Mouse (Mus musculus): ENCODE measurements around the gene Tcstv3. TPM values are rescaled to one million over a fixed set of nuclear protein-coding genes. Genes with fewer than 3 reads are reported as not detected.
"Not testable (repeated sequence)": the region's sequence is repeated elsewhere in the genome, so short reads cannot be mapped to it uniquely, and the experiment has no call there.

The Tcstv3 gene
- polyA plus RNA-seq (2014; fragmentation: Nextera tagmentation; extraction: Ambion mirVana): not detected in 2 replicates

- ATAC-seq; H3K36me3 ChIP-seq (ENCODE audit: control insufficient read depth, insufficient read depth, low read length); DNase-seq (ENCODE audit: low spot score); H3K27me3 ChIP-seq (replicated peaks; ENCODE audit: control insufficient read depth, insufficient read depth, low read length); H3K27ac ChIP-seq (ENCODE audit: low read depth, low read length); H3K4me2 ChIP-seq (ENCODE audit: low read length); H3K9me3 ChIP-seq (replicated peaks; ENCODE audit: control insufficient read depth, low read length); H3K4me3 ChIP-seq (ENCODE audit: low read depth, low read length); H3K4me1 ChIP-seq (ENCODE audit: control insufficient read depth, insufficient read depth, low read length); H3K9ac ChIP-seq (ENCODE audit: low read length): not testable (repeated sequence)
- WGBS: 80% methylated on average over 3 of the region's 3 CpGs
Measured at GRCm38 (mm10) chr13:120316578-120316977, at the start of gene Tcstv3. Gene Tcstv3 (plus strand): TSS chr13:120316878.

GRCm38 (mm10) chr13:120277837-120278236 is 38.8 kb upstream of the Tcstv3 start:
- H3K4me2 ChIP-seq (ENCODE audit: low read length); H3K36me3 ChIP-seq (ENCODE audit: control insufficient read depth, insufficient read depth, low read length); H3K9ac ChIP-seq (ENCODE audit: low read length); H3K4me3 ChIP-seq (ENCODE audit: low read depth, low read length); H3K9me3 ChIP-seq (replicated peaks; ENCODE audit: control insufficient read depth, low read length); DNase-seq (ENCODE audit: low spot score); H3K27ac ChIP-seq (ENCODE audit: low read depth, low read length); ATAC-seq; H3K27me3 ChIP-seq (replicated peaks; ENCODE audit: control insufficient read depth, insufficient read depth, low read length); H3K4me1 ChIP-seq (ENCODE audit: control insufficient read depth, insufficient read depth, low read length): not testable (repeated sequence)
- WGBS: 21% methylated on average over 2 of the region's 2 CpGs

DNA sequence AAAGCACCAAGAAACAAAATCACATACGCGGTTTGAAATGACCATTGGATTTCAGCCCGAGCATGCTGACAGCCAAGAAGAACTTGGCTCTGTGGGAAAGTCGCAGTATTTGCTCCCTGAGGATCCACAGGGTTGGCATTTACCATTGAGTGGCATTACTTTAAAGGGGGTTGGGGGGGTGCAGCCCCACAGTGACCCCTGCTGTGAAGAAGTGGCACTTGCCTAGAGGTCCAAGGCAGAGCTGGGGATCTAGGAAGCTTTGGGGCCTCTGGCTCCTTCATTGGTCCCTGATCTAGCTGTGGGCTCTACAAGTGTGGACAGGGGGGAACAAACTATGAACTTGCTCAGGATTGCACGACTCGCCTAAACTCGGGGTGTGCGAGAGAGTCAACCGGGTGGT is 37.9 kb upstream of the Tcstv3 start:
- H3K4me1 ChIP-seq (ENCODE audit: control insufficient read depth, insufficient read depth, low read length): no peaks in the 10 kb centered on the region
- no peak overlapping the region for H3K4me3 ChIP-seq (ENCODE audit: low read depth, low read length)
- no peaks in the 10 kb centered on the region for H3K9me3 ChIP-seq (replicated peaks; ENCODE audit: control insufficient read depth, low read length)
- H3K9ac ChIP-seq (ENCODE audit: low read length): no peak overlapping the region
- no peaks in the 10 kb centered on the region for H3K27me3 ChIP-seq (replicated peaks; ENCODE audit: control insufficient read depth, insufficient read depth, low read length)
- H3K4me2 ChIP-seq (ENCODE audit: low read length): no peak overlapping the region
- DNase-seq (ENCODE audit: low spot score) (no peak), ATAC-seq (no peak)
- no peak overlapping the region for H3K27ac ChIP-seq (ENCODE audit: low read depth, low read length)
- 94% methylated on average over 9 of the region's 9 CpGs for WGBS
- H3K36me3 ChIP-seq (ENCODE audit: control insufficient read depth, insufficient read depth, low read length): no peaks in the 10 kb centered on the region

GRCm38 (mm10) chr13:120299324-120299894 is 17.3 kb upstream of the Tcstv3 start:
- no peaks in the 10 kb centered on the region for H3K27me3 ChIP-seq (replicated peaks; ENCODE audit: control insufficient read depth, insufficient read depth, low read length)
- H3K9ac ChIP-seq (ENCODE audit: low read length): no peak overlapping the region
- H3K9me3 ChIP-seq (replicated peaks; ENCODE audit: control insufficient read depth, low read length): no peaks in the 10 kb centered on the region
- no peak for DNase-seq (ENCODE audit: low spot score)
- H3K4me1 ChIP-seq (ENCODE audit: control insufficient read depth, insufficient read depth, low read length): no peaks in the 10 kb centered on the region
- no peak overlapping the region for H3K4me3 ChIP-seq (ENCODE audit: low read depth, low read length)
- WGBS: 73% methylated on average over 1 of the region's 1 CpGs
- no peak overlapping the region for H3K4me2 ChIP-seq (ENCODE audit: low read length)
- no peak for ATAC-seq
- no peak overlapping the region for H3K27ac ChIP-seq (ENCODE audit: low read depth, low read length)
- no peaks in the 10 kb centered on the region for H3K36me3 ChIP-seq (ENCODE audit: control insufficient read depth, insufficient read depth, low read length)

DNA sequence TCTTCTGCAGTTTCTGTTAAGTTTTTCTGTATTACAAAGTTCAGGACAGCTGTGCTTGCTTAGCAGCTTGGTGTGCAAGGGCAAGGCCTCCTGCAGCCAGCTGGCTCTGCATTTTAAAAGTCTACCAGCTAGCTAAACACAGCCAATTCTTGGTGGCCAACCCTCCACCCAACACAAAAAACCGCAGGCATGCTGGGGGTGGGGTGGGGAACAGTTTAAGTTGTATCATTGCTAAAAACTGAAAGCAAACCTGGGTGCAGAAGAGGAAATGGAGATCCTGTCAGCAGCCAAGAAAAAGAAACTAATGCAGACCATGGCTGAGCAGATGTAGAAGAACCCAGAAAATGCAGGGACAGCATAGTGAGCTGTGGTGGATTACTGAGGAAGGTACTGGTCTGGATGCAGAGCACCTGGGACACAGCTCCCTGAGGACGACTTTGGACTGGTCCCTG is 16.7 kb upstream of the Tcstv3 start, which contains the start of gene BC147527:
BC147527 (plus strand) TSS at position 402 of the 452 bp plus-strand sequence.
- no peak within 1 kb of the TSS for H3K27ac ChIP-seq (ENCODE audit: low read depth, low read length)
- H3K4me3 ChIP-seq (ENCODE audit: low read depth, low read length): no peak within 1 kb of the TSS
- H3K4me1 ChIP-seq (ENCODE audit: control insufficient read depth, insufficient read depth, low read length): no peaks in the 10 kb centered on the region
- WGBS: 46% methylated on average over 2 of the region's 2 CpGs
- no peaks in the 10 kb centered on the region for H3K36me3 ChIP-seq (ENCODE audit: control insufficient read depth, insufficient read depth, low read length)
- H3K27me3 ChIP-seq (replicated peaks; ENCODE audit: control insufficient read depth, insufficient read depth, low read length): no peaks in the 10 kb centered on the region
- H3K9me3 ChIP-seq (replicated peaks; ENCODE audit: control insufficient read depth, low read length): no peaks in the 10 kb centered on the region
- H3K4me2 ChIP-seq (ENCODE audit: low read length): no peak within 1 kb of the TSS
- no peak within 1 kb of the TSS for H3K9ac ChIP-seq (ENCODE audit: low read length)
- ATAC-seq (no peak), DNase-seq (ENCODE audit: low spot score) (no peak)

DNA sequence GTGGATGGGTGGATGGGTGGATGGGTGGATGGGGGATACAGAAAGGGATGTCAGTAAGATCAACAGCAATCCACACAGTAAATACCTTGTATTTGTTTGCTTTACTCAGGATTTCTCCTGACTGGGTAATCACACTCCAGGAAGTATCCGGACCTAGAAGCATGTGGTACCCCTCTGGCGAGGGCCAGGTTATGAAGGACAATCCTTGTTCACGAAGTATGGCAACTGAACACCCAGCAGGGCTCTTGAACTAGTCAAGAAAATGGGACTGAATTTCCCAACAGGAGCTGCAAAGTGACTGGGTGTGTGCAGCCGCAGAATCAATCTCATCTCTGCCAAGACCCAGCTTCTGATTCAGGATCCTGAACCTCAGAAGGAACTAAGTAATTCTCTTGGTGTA is 15.8 kb upstream of the Tcstv3 start:
- Histone ChIP-seq H3K36me3 (ENCODE audit: control insufficient read depth, insufficient read depth, low read length) (no peaks in the 10 kb centered on the region), H3K9me3 (replicated peaks; ENCODE audit: control insufficient read depth, low read length) (no peaks in the 10 kb centered on the region), H3K27ac (ENCODE audit: low read depth, low read length) (no peak overlapping the region), H3K4me2 (ENCODE audit: low read length) (no peak overlapping the region), H3K9ac (ENCODE audit: low read length) (no peak overlapping the region), H3K4me3 (ENCODE audit: low read depth, low read length) (no peak overlapping the region), H3K4me1 (ENCODE audit: control insufficient read depth, insufficient read depth, low read length) (no peaks in the 10 kb centered on the region), H3K27me3 (replicated peaks; ENCODE audit: control insufficient read depth, insufficient read depth, low read length) (no peaks in the 10 kb centered on the region)
- no peak for ATAC-seq
- no peak for DNase-seq (ENCODE audit: low spot score)
- WGBS: 88% methylated on average over 4 of the region's 4 CpGs

GRCm38 (mm10) chr13:120310749-120311148 is 5.9 kb upstream of the Tcstv3 start:
- H3K27ac ChIP-seq (ENCODE audit: low read depth, low read length): no peak overlapping the region
- H3K4me2 ChIP-seq (ENCODE audit: low read length): no peak overlapping the region
- ATAC-seq (no peak), DNase-seq (ENCODE audit: low spot score) (no peak)
- no peaks in the 10 kb centered on the region for H3K27me3 ChIP-seq (replicated peaks; ENCODE audit: control insufficient read depth, insufficient read depth, low read length)
- H3K9ac ChIP-seq (ENCODE audit: low read length): no peak overlapping the region
- no peaks in the 10 kb centered on the region for H3K9me3 ChIP-seq (replicated peaks; ENCODE audit: control insufficient read depth, low read length)
- no peaks in the 10 kb centered on the region for H3K36me3 ChIP-seq (ENCODE audit: control insufficient read depth, insufficient read depth, low read length)
- no peak overlapping the region for H3K4me3 ChIP-seq (ENCODE audit: low read depth, low read length)
- no peaks in the 10 kb centered on the region for H3K4me1 ChIP-seq (ENCODE audit: control insufficient read depth, insufficient read depth, low read length)
- WGBS: 84% methylated on average over 4 of the region's 4 CpGs

- Histone ChIP-seq H3K4me2 (ENCODE audit: low read length) (no peak overlapping the region), H3K9me3 (replicated peaks; ENCODE audit: control insufficient read depth, low read length) (no peaks in the 10 kb centered on the region), H3K36me3 (ENCODE audit: control insufficient read depth, insufficient read depth, low read length) (no peaks in the 10 kb centered on the region), H3K27ac (ENCODE audit: low read depth, low read length) (no peak overlapping the region), H3K4me3 (ENCODE audit: low read depth, low read length) (no peak overlapping the region), H3K27me3 (replicated peaks; ENCODE audit: control insufficient read depth, insufficient read depth, low read length) (no peaks in the 10 kb centered on the region), H3K4me1 (ENCODE audit: control insufficient read depth, insufficient read depth, low read length) (no peaks in the 10 kb centered on the region), H3K9ac (ENCODE audit: low read length) (no peak overlapping the region)
- DNase-seq (ENCODE audit: low spot score): peak; percentile 5
- no peak for ATAC-seq
- WGBS: 48% methylated on average over 14 of the region's 14 CpGs
Measured at GRCm38 (mm10) chr13:120313584-120313983, 3.1 kb upstream of the Tcstv3 start.

DNA sequence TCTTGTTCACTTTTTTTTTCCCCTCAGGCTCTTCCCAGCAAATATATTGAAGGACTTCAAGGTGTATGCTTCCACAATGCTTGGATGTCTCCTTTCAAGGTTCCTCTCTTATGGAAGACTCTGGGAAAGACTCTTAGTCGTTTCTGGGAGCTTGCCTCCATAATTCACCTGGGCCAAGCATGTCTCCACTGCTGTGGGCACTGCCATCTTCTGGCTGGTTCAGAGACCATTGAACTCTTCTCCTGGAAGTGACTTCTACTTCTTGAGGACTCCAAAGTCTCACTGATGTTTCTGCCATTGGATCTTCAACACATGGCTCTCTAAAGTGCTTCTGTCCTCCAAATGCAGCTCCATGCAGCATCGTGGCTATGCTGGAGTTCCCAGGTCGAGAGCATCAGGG is 3.5 kb downstream of the Tcstv3 start:
- 76% methylated on average over 3 of the region's 3 CpGs for WGBS
- Histone ChIP-seq H3K9me3 (replicated peaks; ENCODE audit: control insufficient read depth, low read length) (no peaks in the 10 kb centered on the region), H3K9ac (ENCODE audit: low read length) (no peak overlapping the region), H3K27ac (ENCODE audit: low read depth, low read length) (no peak overlapping the region), H3K27me3 (replicated peaks; ENCODE audit: control insufficient read depth, insufficient read depth, low read length) (no peaks in the 10 kb centered on the region), H3K4me2 (ENCODE audit: low read length) (no peak overlapping the region), H3K4me1 (ENCODE audit: control insufficient read depth, insufficient read depth, low read length) (no peaks in the 10 kb centered on the region), H3K4me3 (ENCODE audit: low read depth, low read length) (no peak overlapping the region), H3K36me3 (ENCODE audit: control insufficient read depth, insufficient read depth, low read length) (no peaks in the 10 kb centered on the region)
- DNase-seq (ENCODE audit: low spot score) (no peak), ATAC-seq (no peak)

Data from forebrain, embryonic 14.5 days (tissue).